Mouse (Mus musculus) lung, embryonic 16.5 days (tissue): ENCODE data around the gene Spata16. TPM values are rescaled to one million over a fixed set of nuclear protein-coding genes. Genes with fewer than 3 reads are reported as not detected.

Experiments used
- ATAC-seq: fragments of 200-750 bp; cut with Nextera tagmentation; 2 replicates; pipeline ENCODE4 v1.8.0; 2017; ENCODE audit warnings: low read depth, mild to moderate bottlenecking, moderate library complexity
- H3K27ac ChIP-seq: fragments of 300-500 bp; sonication (generic); 2 replicates; pipeline ENCODE4 v1.5.1; 2014; ENCODE audit warnings: mild to moderate bottlenecking, control low read depth, low read length
- H3K27me3 ChIP-seq: fragments of 300-500 bp; sonication (generic); 2 replicates; pipeline ENCODE4 v1.6.1; 2014; ENCODE audit warnings: low read depth, low read length, mixed read lengths; ENCODE audit not compliant: control insufficient read depth, insufficient read depth
- H3K36me3 ChIP-seq: fragments of 300-500 bp; sonication (generic); 2 replicates; pipeline ENCODE4 v1.6.1; 2014; ENCODE audit warnings: low read length; ENCODE audit not compliant: control insufficient read depth, insufficient read depth
- H3K4me1 ChIP-seq: fragments of 300-500 bp; sonication (generic); replicated peaks from 2 replicates; pipeline ENCODE4 v1.6.1; 2014; ENCODE audit warnings: low read length, mixed read lengths; ENCODE audit not compliant: control insufficient read depth, insufficient read depth
- H3K4me2 ChIP-seq: fragments of 300-500 bp; sonication (generic); 2 replicates; pipeline ENCODE4 v1.6.1; 2014; ENCODE audit warnings: low read depth, low read length, control low read depth
- H3K4me3 ChIP-seq: fragments of 300-500 bp; sonication (generic); 2 replicates; pipeline ENCODE4 v1.5.1; 2014; ENCODE audit warnings: mild to moderate bottlenecking, low read length, control low read depth
- H3K9ac ChIP-seq: fragments of 300-500 bp; sonication (generic); 2 replicates; pipeline ENCODE4 v1.6.1; 2014; ENCODE audit warnings: low read length, control low read depth
- H3K9me3 ChIP-seq: fragments of 300-500 bp; sonication (generic); 2 replicates; pipeline ENCODE4 v1.6.1; 2016; ENCODE audit warnings: low read length; ENCODE audit not compliant: control insufficient read depth
- WGBS: fragments of 180-500 bp; shearing (Covaris S2); extraction: QIAGEN DNeasy Blood & Tissue Kit; methylation state at CpG from one replicate; pipeline ENCODE4 v1.1.7; 2014; 5-methylcytosine and 5-hydroxymethylcytosine counted together
- polyA plus RNA-seq: library from polyadenylated mRNA; unstranded; fragments of >200 nt; fragmentation: Nextera tagmentation; extraction: Ambion mirVana; gene quantifications from 2 replicates; pipeline ENCODE4 v1.2.1, GENCODE M21; 2015

Gene Spata16
- polyA plus RNA-seq, 1 experiment from 2014 or later = not detected

GRCm38 (mm10) chr3:26850691-26851563 is 213.5 kb downstream of the Spata16 start:
- Histone ChIP-seq H3K36me3 (no peaks in the 10 kb centered on the region), H3K9me3 (no peaks in the 10 kb centered on the region), H3K4me3 (no peak overlapping the region), H3K4me2 (no peak overlapping the region), H3K4me1 (no peaks in the 10 kb centered on the region), H3K27me3 (no peaks in the 10 kb centered on the region), H3K27ac (no peak overlapping the region), H3K9ac (no peak overlapping the region)
- ATAC-seq = no peak
- 51% methylated on average over 9 of the region's 9 CpGs for WGBS

- Histone ChIP-seq H3K27me3 (no peaks in the 10 kb centered on the region), H3K4me2 (no peak overlapping the region), H3K27ac (no peak overlapping the region), H3K9me3 (no peaks in the 10 kb centered on the region), H3K4me3 (no peak overlapping the region), H3K9ac (no peak overlapping the region), H3K4me1 (no peaks in the 10 kb centered on the region), H3K36me3 (no peaks in the 10 kb centered on the region)
- no peak for ATAC-seq
- WGBS = 78% methylated on average over 5 of the region's 5 CpGs
Measured at GRCm38 (mm10) chr3:26853557-26853956, 216.1 kb downstream of the Spata16 start.

GRCm38 (mm10) chr3:26874706-26875105 is 237.3 kb downstream of the Spata16 start:
- H3K36me3 ChIP-seq = no peaks in the 10 kb centered on the region
- no peak overlapping the region for H3K4me3 ChIP-seq
- 77% methylated on average over 2 of the region's 2 CpGs for WGBS
- H3K9ac ChIP-seq = no peak overlapping the region
- H3K9me3 ChIP-seq = no peaks in the 10 kb centered on the region
- no peaks in the 10 kb centered on the region for H3K4me1 ChIP-seq
- no peak overlapping the region for H3K4me2 ChIP-seq
- no peak for ATAC-seq
- no peaks in the 10 kb centered on the region for H3K27me3 ChIP-seq
- H3K27ac ChIP-seq = no peak overlapping the region

- no peak for ATAC-seq
- no peaks in the 10 kb centered on the region for H3K27me3 ChIP-seq
- no peaks in the 10 kb centered on the region for H3K36me3 ChIP-seq
- no peak overlapping the region for H3K4me2 ChIP-seq
- no peaks in the 10 kb centered on the region for H3K9me3 ChIP-seq
- H3K4me3 ChIP-seq = no peak overlapping the region
- H3K27ac ChIP-seq = no peak overlapping the region
- no peaks in the 10 kb centered on the region for H3K4me1 ChIP-seq
- 72% methylated on average over 2 of the region's 2 CpGs for WGBS
- H3K9ac ChIP-seq = no peak overlapping the region
Measured at GRCm38 (mm10) chr3:26877291-26877690, 239.9 kb downstream of the Spata16 start.

- Histone ChIP-seq H3K4me3 (no peak overlapping the region), H3K4me2 (no peak overlapping the region), H3K9me3 (no peaks in the 10 kb centered on the region), H3K9ac (no peak overlapping the region), H3K27me3 (no peaks in the 10 kb centered on the region), H3K27ac (no peak overlapping the region), H3K36me3 (no peaks in the 10 kb centered on the region), H3K4me1 (no peaks in the 10 kb centered on the region)
- ATAC-seq = no peak
- 79% methylated on average over 1 of the region's 1 CpGs for WGBS
Measured at GRCm38 (mm10) chr3:26916607-26917006, 279.2 kb downstream of the Spata16 start.

- Histone ChIP-seq H3K27ac (no peak overlapping the region), H3K4me2 (no peak overlapping the region), H3K36me3 (no peaks in the 10 kb centered on the region), H3K27me3 (no peaks in the 10 kb centered on the region), H3K4me1 (no peaks in the 10 kb centered on the region), H3K4me3 (no peak overlapping the region), H3K9ac (no peak overlapping the region), H3K9me3 (peaks cover 3% of the 10 kb centered on the region; the same call in 1 of the 2 replicates)
- ATAC-seq = no peak
- WGBS = 43% methylated on average over 7 of the region's 7 CpGs
Measured at GRCm38 (mm10) chr3:26920986-26921385, 283.6 kb downstream of the Spata16 start.

- Histone ChIP-seq H3K27ac (no peak overlapping the region), H3K9ac (no peak overlapping the region), H3K4me2 (no peak overlapping the region), H3K36me3 (no peaks in the 10 kb centered on the region), H3K4me1 (no peaks in the 10 kb centered on the region), H3K4me3 (no peak overlapping the region), H3K9me3 (peaks cover 3% of the 10 kb centered on the region; the same call in 1 of the 2 replicates), H3K27me3 (no peaks in the 10 kb centered on the region)
- ATAC-seq = no peak
- WGBS = 76% methylated on average over 2 of the region's 2 CpGs
Measured at GRCm38 (mm10) chr3:26921576-26921975, 284.2 kb downstream of the Spata16 start.

- H3K4me1 ChIP-seq = no peaks in the 10 kb centered on the region
- WGBS = 55% methylated on average over 5 of the region's 5 CpGs
- H3K9ac ChIP-seq = no peak overlapping the region
- no peak for ATAC-seq
- H3K4me3 ChIP-seq = no peak overlapping the region
- no peak overlapping the region for H3K4me2 ChIP-seq
- peaks cover 3% of the 10 kb centered on the region; the same call in 1 of the 2 replicates for H3K9me3 ChIP-seq
- H3K36me3 ChIP-seq = no peaks in the 10 kb centered on the region
- H3K27ac ChIP-seq = no peak overlapping the region
- no peaks in the 10 kb centered on the region for H3K27me3 ChIP-seq
Measured at GRCm38 (mm10) chr3:26923391-26923790, 286.0 kb downstream of the Spata16 start.

GRCm38 (mm10) chr3:26924212-26924611 is 286.8 kb downstream of the Spata16 start:
- H3K27ac ChIP-seq = no peak overlapping the region
- WGBS = 9% methylated on average over 3 of the region's 3 CpGs

More at GRCm38 (mm10) chr3:26924212-26924611, 286.8 kb downstream of the Spata16 start:
- Histone ChIP-seq H3K4me3 (no peak overlapping the region), H3K4me1 (no peaks in the 10 kb centered on the region), H3K36me3 (no peaks in the 10 kb centered on the region), H3K27me3 (no peaks in the 10 kb centered on the region), H3K4me2 (no peak overlapping the region), H3K9me3 (peaks cover 3% of the 10 kb centered on the region; the same call in 1 of the 2 replicates), H3K9ac (no peak overlapping the region)
- no peak for ATAC-seq
